Mouse (Mus musculus) kidney, adult 18-20 months (tissue): ENCODE measurements around the gene Cst13.
A peak's percentile ranks its signal among the peaks of the same experiment; 100 is the strongest.

Experiments
- DNase-seq: peaks from one replicate; pipeline ENCODE4 v3.0.0; 2021

The Cst13 gene

GRCm38 (mm10) chr2:148875335-148875811 lies 55.5 kb downstream of the Cst13 start, which contains the start of gene Cst3:
Gene Cst3, minus strand, starts transcription at chr2:148875692.
- peak; percentile 95 for DNase-seq

- peak; percentile 56 for DNase-seq
Observed at GRCm38 (mm10) chr2:148877016-148877770, 57.3 kb downstream of the Cst13 start.

GRCm38 (mm10) chr2:148878641-148879130 lies 58.8 kb downstream of the Cst13 start:
- DNase-seq: peak; percentile 8

GRCm38 (mm10) chr2:148879199-148879598 lies 59.3 kb downstream of the Cst13 start:
- DNase-seq: peak; percentile 23
